Mouse (Mus musculus) cortical plate, adult 2 months (tissue): ENCODE data around the gene Ylpm1. TPM values are rescaled to one million over a fixed set of nuclear protein-coding genes. Genes with fewer than 3 reads are reported as not detected.

Experiments used
- H3K27ac ChIP-seq: fragments of 200-500 bp; 2 replicates; pipeline ENCODE4 v1.5.1; 2012; ENCODE audit warnings: low read length, control low read depth, inconsistent platforms; ENCODE audit not compliant: insufficient read depth
- H3K4me1 ChIP-seq: fragments of 200-500 bp; 2 replicates; pipeline ENCODE4 v1.6.1; 2011; ENCODE audit warnings: low read length; ENCODE audit not compliant: control insufficient read depth, insufficient read depth
- H3K4me3 ChIP-seq: fragments of 200-500 bp; 2 replicates; pipeline ENCODE4 v1.5.1; 2011; ENCODE audit warnings: mild to moderate bottlenecking, low read length, control low read depth; ENCODE audit not compliant: insufficient read depth
- CTCF ChIP-seq: fragments of 200-500 bp; IDR thresholded peaks from 2 replicates; pipeline ENCODE4 v1.5.1; 2011; ENCODE audit warnings: mild to moderate bottlenecking, control low read depth, low read length; ENCODE audit not compliant: insufficient read depth; ENCODE audit errors: extremely low read depth
- POLR2A ChIP-seq: fragments of 200-500 bp; IDR thresholded peaks from 2 replicates; pipeline ENCODE4 v1.6.1; 2011; ENCODE audit warnings: mild to moderate bottlenecking, low read length, control low read depth; ENCODE audit not compliant: insufficient read depth; ENCODE audit errors: extremely low read depth
- polyA plus RNA-seq: library from polyadenylated mRNA; depleted of rRNA; stranded (reverse); fragments of >200 nt; gene quantifications from 2 replicates; pipeline ENCODE4 v1.2.3, GENCODE M21; 2012

The Ylpm1 gene
- polyA plus RNA-seq, 1 experiment = 64.0 TPM

DNA sequence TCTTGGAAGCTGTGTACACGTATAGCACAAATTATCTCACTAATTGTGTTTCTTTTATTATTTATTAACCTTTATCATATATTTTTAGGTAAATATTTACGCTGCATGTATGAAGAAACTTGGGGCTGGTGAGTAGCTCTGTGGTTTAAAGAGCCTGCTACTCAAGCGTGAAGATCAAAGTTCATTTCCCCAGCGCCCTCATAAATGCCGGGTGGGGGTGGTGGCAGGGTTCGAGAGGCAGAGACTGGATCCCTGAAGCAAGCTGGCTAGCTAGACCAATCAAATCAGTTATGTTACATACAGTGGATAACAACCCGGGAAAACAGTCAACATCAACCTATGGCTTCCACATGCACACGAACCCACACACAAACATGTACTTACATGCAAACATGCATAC is 107.0 kb downstream of the Ylpm1 start:
- Histone ChIP-seq H3K27ac (no peak overlapping the region), H3K4me1 (no peaks in the 10 kb centered on the region), H3K4me3 (no peak overlapping the region)
- TF ChIP-seq CTCF = no peak
- no peak for TF ChIP-seq POLR2A

DNA sequence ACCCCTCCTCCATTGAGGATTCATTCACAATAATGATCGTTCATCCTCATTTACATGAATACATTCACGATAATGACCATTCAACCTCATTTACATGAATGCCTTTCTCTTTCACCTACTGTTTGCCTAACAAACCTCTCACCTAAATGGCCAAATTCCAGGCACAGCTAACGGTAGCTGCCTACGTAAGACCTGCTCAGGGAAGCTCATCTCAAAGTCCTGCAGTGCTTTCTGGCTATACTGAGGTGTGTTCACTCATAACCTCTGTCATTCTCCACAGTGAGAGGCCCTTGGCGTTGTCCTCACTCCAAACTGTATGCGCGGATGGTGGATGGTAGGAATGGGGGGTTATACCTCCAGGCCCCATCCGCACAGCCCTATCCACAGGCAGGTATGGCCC is 108.7 kb downstream of the Ylpm1 start:
- H3K4me1 ChIP-seq = peaks cover under 1% of the 10 kb centered on the region; the same call in 1 of the 2 replicates
- no peak overlapping the region for H3K27ac ChIP-seq
- TF ChIP-seq POLR2A = no peak
- TF ChIP-seq CTCF = no peak
- H3K4me3 ChIP-seq = no peak overlapping the region

DNA sequence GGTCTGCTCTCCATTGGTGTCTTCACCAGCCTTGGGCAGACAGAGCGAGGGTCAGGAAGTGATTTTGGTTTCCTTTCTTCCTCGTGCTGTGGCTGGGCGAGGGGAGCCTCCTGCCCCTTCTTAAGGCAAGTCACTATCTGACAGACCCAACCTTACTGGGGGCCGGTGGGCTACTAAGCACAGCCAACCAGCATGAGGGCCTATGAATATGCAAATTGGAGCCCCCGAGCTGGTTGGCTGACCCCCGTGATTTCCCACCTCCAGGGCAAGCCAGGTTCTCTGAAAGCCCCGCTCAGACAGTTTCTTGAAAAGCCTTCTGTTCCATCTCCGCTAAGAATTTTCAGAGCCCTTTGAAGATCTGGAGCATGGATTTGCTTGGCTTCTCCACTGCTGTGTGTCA is 110.2 kb downstream of the Ylpm1 start:
- no peak overlapping the region for H3K4me3 ChIP-seq
- TF ChIP-seq POLR2A = no peak
- no peak for TF ChIP-seq CTCF
- no peak overlapping the region for H3K27ac ChIP-seq
- H3K4me1 ChIP-seq = peaks cover 3% of the 10 kb centered on the region; the same call in 1 of the 2 replicates

DNA sequence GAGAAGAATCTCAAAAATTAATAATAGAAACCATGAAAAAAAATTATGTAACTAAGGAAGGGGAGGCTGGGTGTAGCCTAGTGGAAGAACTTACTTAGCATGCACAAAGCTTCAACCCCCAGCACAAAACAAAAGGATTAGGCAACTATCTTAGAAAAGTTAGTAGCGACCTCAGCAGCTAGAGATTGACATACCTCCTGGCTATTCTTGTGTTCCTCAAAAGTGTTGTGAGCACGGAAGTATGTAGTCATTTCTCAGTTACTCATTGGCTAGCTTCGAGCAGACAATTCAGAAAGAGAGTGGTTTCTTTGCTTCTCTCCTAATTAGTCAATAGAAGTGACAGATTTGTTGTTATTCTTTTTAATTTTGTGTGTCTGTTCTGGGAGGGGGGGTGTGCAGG is 112.5 kb downstream of the Ylpm1 start:
- H3K27ac ChIP-seq = no peak overlapping the region
- TF ChIP-seq CTCF = no peak
- TF ChIP-seq POLR2A = no peak
- H3K4me1 ChIP-seq = peaks cover 11% of the 10 kb centered on the region; the same call in 1 of the 2 replicates
- H3K4me3 ChIP-seq = no peak overlapping the region

DNA sequence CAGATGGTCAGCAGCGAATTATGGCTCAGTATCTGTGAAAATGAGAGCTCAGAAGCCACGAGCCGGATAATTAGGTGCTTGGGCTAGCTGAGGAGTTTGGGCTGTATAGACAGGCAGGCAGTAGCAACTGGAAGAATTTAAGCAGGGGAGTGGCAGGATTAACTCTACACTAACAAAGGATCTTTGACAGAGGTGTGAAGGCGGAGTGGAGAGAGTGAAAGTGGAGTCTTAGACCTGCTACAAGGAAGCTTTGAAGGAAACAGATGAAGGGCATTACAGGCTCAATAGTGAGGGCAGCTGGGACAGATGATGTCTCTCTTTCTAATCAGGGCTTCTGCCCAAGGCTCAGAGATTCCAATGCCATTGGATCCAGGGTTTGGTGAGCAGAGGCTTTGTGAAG is 113.3 kb downstream of the Ylpm1 start:
- no peak overlapping the region for H3K4me3 ChIP-seq
- no peak overlapping the region for H3K27ac ChIP-seq
- H3K4me1 ChIP-seq = peaks cover 11% of the 10 kb centered on the region; the same call in 1 of the 2 replicates
- TF ChIP-seq CTCF (no peak), POLR2A (no peak)

DNA sequence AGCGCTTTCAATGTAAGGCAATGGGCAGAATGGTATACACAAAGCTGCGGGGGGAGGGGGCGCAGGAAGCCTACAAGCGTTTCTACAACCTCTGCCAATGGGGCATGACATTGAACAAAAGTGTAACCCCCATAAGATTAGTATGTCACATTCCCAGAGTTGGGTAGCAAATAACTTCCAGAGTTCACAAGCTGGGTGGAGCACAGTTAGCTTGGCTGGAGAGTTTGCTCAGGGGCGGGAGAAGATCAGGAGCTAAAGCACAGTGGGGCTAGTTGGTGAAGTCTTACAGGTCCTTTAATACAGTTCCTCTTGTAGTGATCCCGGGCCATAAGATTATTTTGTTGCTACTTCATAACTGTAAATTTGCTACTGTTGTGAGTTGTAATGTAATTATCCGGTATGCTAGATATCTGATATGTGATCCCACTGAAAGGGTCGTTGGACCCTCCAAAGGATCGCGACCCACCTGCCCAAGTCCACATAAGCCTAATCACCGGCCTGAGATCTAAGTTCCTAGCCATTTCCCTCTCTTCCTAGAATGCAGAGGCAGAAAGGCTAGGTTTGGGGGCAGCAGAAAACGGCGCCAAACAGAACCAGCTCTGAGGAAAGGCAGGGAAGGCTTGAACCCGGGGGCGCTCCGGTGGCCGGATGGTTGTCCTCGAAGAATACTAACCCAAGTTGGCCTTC is 114.0 kb downstream of the Ylpm1 start:
- H3K27ac ChIP-seq = peak overlapping the region; percentile 17; the same call in 1 of the 2 replicates
- TF ChIP-seq CTCF = no peak
- no peak for TF ChIP-seq POLR2A
- H3K4me1 ChIP-seq = peaks cover 11% of the 10 kb centered on the region; the same call in 1 of the 2 replicates
- H3K4me3 ChIP-seq = peak overlapping the region; percentile 52

DNA sequence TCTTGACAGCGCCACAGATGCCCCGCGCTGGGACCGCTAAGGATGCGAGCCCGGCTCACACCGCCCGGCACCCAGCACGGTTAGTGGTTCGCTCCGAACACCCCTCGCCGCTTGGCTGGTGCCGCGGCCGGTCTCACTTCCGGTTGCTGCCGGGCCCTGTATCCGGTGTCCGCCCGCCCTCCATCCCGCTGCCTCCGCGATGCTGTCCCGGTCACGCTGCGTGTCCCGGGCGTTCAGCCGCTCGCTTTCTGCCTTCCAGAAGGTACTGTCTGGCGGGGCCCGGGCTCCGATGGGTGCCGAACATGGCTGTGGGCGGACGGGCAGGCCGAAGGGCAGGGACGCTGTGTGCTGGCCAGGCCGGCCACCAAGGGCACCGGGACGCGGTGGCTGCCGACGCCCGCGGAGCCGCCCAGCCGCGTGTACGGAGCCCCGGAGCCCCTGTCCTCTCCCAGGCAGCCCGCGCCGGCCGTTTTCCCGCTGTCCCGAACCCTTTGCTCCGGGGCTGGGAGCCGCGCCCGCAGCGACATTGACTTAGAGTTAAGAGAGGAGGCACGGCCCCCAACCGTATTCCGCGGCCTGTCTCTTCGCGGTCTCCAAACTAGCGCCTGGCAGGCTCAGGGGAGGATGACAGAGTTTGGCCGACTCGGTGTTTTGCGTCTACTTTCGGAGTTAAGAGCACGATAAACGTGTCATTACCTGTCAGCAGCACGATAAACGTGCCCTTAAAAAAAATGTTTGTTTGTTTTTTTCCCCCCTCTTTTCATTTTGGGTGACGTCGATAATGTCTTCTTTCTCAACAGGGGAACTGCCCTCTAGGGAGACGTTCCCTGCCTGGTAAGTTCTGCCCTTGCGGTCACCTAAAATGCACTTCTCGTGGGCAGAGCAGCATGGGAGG is 114.8 kb downstream of the Ylpm1 start, which contains the start of the genes Prox2 and Dlst:
Gene Prox2 (minus strand): TSS at position 62 of the 895 bp plus-strand sequence.
Gene Dlst (plus strand): TSS at position 136 of the 895 bp plus-strand sequence.
- Histone ChIP-seq H3K4me3 (peak within 1 kb of the TSS; percentile 52), H3K4me1 (peaks cover 11% of the 10 kb centered on the region; the same call in 1 of the 2 replicates)
- TF ChIP-seq POLR2A = peak; percentile 50; the same call in 1 of the 2 replicates
- TF ChIP-seq CTCF = no peak

GRCm38 (mm10) chr12:85112550-85113251 is 116.6 kb downstream of the Ylpm1 start:
- Histone ChIP-seq H3K4me1 (peaks cover 11% of the 10 kb centered on the region; the same call in 1 of the 2 replicates), H3K27ac (no peak overlapping the region), H3K4me3 (no peak overlapping the region; the same call in 1 of the 2 replicates)
- no peak for TF ChIP-seq CTCF
- no peak for TF ChIP-seq POLR2A

More for the DNA sequence above, 114.8 kb downstream of the Ylpm1 start, which contains the start of the genes Prox2 and Dlst:
- H3K27ac ChIP-seq = peak within 1 kb of the TSS; percentile 70

DNA sequence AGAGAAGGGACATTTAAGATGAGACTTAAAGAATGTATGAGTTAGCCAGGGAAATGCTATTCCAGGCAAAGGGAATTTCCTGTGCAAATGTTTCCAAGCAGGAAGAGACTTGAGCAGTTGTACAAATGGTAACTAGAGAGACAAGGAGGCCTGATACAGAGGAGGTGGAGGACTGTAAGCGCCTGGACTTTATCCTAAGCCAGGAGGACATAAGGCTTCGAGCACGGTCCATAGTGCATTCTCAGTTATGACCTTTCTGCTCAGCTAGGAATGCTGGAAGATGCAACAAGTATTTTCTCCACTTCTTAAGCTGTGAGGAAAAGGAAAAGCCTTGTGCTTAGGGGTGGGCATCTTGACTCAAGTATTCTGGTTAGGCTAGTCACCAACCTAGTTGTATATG is 117.2 kb downstream of the Ylpm1 start:
- TF ChIP-seq CTCF (no peak), POLR2A (no peak)
- Histone ChIP-seq H3K4me3 (no peak overlapping the region), H3K27ac (no peak overlapping the region), H3K4me1 (peaks cover 11% of the 10 kb centered on the region; the same call in 1 of the 2 replicates)
